Mouse (Mus musculus) cortical plate, adult 2 months (tissue): ENCODE measurements around the gene Kif21a.

ENCODE experiments used
- CTCF ChIP-seq: fragments of 200-500 bp; IDR thresholded peaks from 2 replicates; pipeline ENCODE4 v1.5.1; 2011; ENCODE audit warnings: mild to moderate bottlenecking, control low read depth, low read length; ENCODE audit not compliant: insufficient read depth; ENCODE audit errors: extremely low read depth
- POLR2A ChIP-seq: fragments of 200-500 bp; IDR thresholded peaks from 2 replicates; pipeline ENCODE4 v1.6.1; 2011; ENCODE audit warnings: mild to moderate bottlenecking, low read length, control low read depth; ENCODE audit not compliant: insufficient read depth; ENCODE audit errors: extremely low read depth

- TF ChIP-seq CTCF, result no peak
- TF ChIP-seq POLR2A, result no peak
Observed at GRCm38 (mm10) chr15:91018161-91018860, 31.4 kb downstream of the Kif21a start.
